Mouse (Mus musculus): ENCODE measurements around the gene Plxnd1. TPM values are rescaled to one million over a fixed set of nuclear protein-coding genes. Genes with fewer than 3 reads are reported as not detected.

Plxnd1 gene
- 29.1 and 38.2 TPM in 2 replicates for total RNA-seq (2014; fragmentation: Nextera tagmentation)
- 43.3 and 46.6 TPM in 2 replicates for total RNA-seq (2017)

- ATAC-seq (replicated peaks; ENCODE audit: poor library complexity, severe bottlenecking) = peak; percentile 75
These were observed at the start of gene Plxnd1 for GRCm38 (mm10) chr6:115994877-115995520. Gene Plxnd1, minus strand, starts transcription at chr6:115995005.

- no peak for ATAC-seq (replicated peaks; ENCODE audit: poor library complexity, severe bottlenecking)
These were observed 49.2 kb upstream of the Plxnd1 start for GRCm38 (mm10) chr6:116044039-116044438.

GRCm38 (mm10) chr6:116038222-116038621 lies 43.4 kb upstream of the Plxnd1 start:
- no peak for ATAC-seq (replicated peaks; ENCODE audit: poor library complexity, severe bottlenecking)

- ATAC-seq (replicated peaks; ENCODE audit: poor library complexity, severe bottlenecking) = no peak
These were observed 42.6 kb upstream of the Plxnd1 start for GRCm38 (mm10) chr6:116037281-116037831.

- ATAC-seq (replicated peaks; ENCODE audit: poor library complexity, severe bottlenecking) = no peak
These were observed 41.8 kb upstream of the Plxnd1 start for GRCm38 (mm10) chr6:116036555-116036954.

GRCm38 (mm10) chr6:116031052-116031451 lies 36.2 kb upstream of the Plxnd1 start:
- ATAC-seq (replicated peaks; ENCODE audit: poor library complexity, severe bottlenecking) = no peak

GRCm38 (mm10) chr6:116024666-116025065 lies 29.9 kb upstream of the Plxnd1 start:
- ATAC-seq (replicated peaks; ENCODE audit: poor library complexity, severe bottlenecking) = no peak

GRCm38 (mm10) chr6:116021961-116022485 lies 27.2 kb upstream of the Plxnd1 start:
- ATAC-seq (replicated peaks; ENCODE audit: poor library complexity, severe bottlenecking) = no peak; the same call in 1 of the 2 replicates

GRCm38 (mm10) chr6:116015902-116016301 lies 21.1 kb upstream of the Plxnd1 start:
- no peak for ATAC-seq (replicated peaks; ENCODE audit: poor library complexity, severe bottlenecking)

GRCm38 (mm10) chr6:116014111-116014510 lies 19.3 kb upstream of the Plxnd1 start:
- ATAC-seq (replicated peaks; ENCODE audit: poor library complexity, severe bottlenecking) = peak; percentile 72

GRCm38 (mm10) chr6:116013687-116014086 lies 18.9 kb upstream of the Plxnd1 start:
- peak; percentile 70 for ATAC-seq (replicated peaks; ENCODE audit: poor library complexity, severe bottlenecking)

GRCm38 (mm10) chr6:116010541-116010940 lies 15.7 kb upstream of the Plxnd1 start:
- peak; percentile 32 for ATAC-seq (replicated peaks; ENCODE audit: poor library complexity, severe bottlenecking)

GRCm38 (mm10) chr6:116009426-116009825 lies 14.6 kb upstream of the Plxnd1 start:
- 0 out of 2 replicates have a peak, but pooled peaks have one; percentile 17 for ATAC-seq (replicated peaks; ENCODE audit: poor library complexity, severe bottlenecking)

- ATAC-seq (replicated peaks; ENCODE audit: poor library complexity, severe bottlenecking) = no peak
These were observed 12.9 kb upstream of the Plxnd1 start for GRCm38 (mm10) chr6:116007561-116008173.

GRCm38 (mm10) chr6:116006731-116007130 lies 11.9 kb upstream of the Plxnd1 start:
- ATAC-seq (replicated peaks; ENCODE audit: poor library complexity, severe bottlenecking) = no peak

GRCm38 (mm10) chr6:116005959-116006288 lies 11.1 kb upstream of the Plxnd1 start:
- no peak for ATAC-seq (replicated peaks; ENCODE audit: poor library complexity, severe bottlenecking)

GRCm38 (mm10) chr6:116005275-116005958 lies 10.6 kb upstream of the Plxnd1 start:
- ATAC-seq (replicated peaks; ENCODE audit: poor library complexity, severe bottlenecking) = no peak

GRCm38 (mm10) chr6:116004716-116005115 lies 9.9 kb upstream of the Plxnd1 start:
- peak; percentile 81 for ATAC-seq (replicated peaks; ENCODE audit: poor library complexity, severe bottlenecking)

GRCm38 (mm10) chr6:116004069-116004468 lies 9.3 kb upstream of the Plxnd1 start:
- no peak for ATAC-seq (replicated peaks; ENCODE audit: poor library complexity, severe bottlenecking)

- ATAC-seq (replicated peaks; ENCODE audit: poor library complexity, severe bottlenecking) = peak; percentile 63
These were observed 8.7 kb upstream of the Plxnd1 start for GRCm38 (mm10) chr6:116003516-116003915.
